Mouse (Mus musculus) liver, embryonic 14.5 days (tissue): ENCODE results near the gene Gtf2h3.

Experiments
- CTCF ChIP-seq: IDR thresholded peaks from 2 replicates; pipeline ENCODE4 v1.5.1; 2016; ENCODE audit warnings: antibody characterized with exemption, low read depth, control low read depth
- EP300 ChIP-seq: IDR thresholded peaks from 2 replicates; pipeline ENCODE4 v1.6.1; 2016; ENCODE audit warnings: antibody characterized with exemption, low read depth

GRCm38 (mm10) chr5:124628448-124629363 is 49.8 kb downstream of the Gtf2h3 start, which contains the start of gene Atp6v0a2:
- TF ChIP-seq EP300 (no peak), CTCF (no peak)
